Mouse (Mus musculus) ovary, postnatal 14 days (tissue): ENCODE results near the gene Cd300lg.

Experiments
- DNase-seq: peaks from one replicate; pipeline ENCODE4 v3.0.0; 2022; ENCODE audit warnings: low spot score

Cd300lg gene

GRCm38 (mm10) chr11:102025991-102026660, 15.2 kb upstream of the Cd300lg start:
- no peak for DNase-seq

- DNase-seq: peak; percentile 64
These were observed 14.5 kb upstream of the Cd300lg start for GRCm38 (mm10) chr11:102026694-102027360.

- DNase-seq: no peak
These were observed 13.8 kb upstream of the Cd300lg start for GRCm38 (mm10) chr11:102027361-102028017.

- DNase-seq: no peak
These were observed 13.1 kb upstream of the Cd300lg start, which contains the start of gene Mpp3 for GRCm38 (mm10) chr11:102028087-102028816. Gene Mpp3, minus strand, starts transcription at chr11:102028461.

GRCm38 (mm10) chr11:102029304-102029703, 12.0 kb upstream of the Cd300lg start:
- no peak for DNase-seq

- no peak for DNase-seq
These were observed 11.3 kb upstream of the Cd300lg start for GRCm38 (mm10) chr11:102029966-102030365.

GRCm38 (mm10) chr11:102031149-102031548, 10.2 kb upstream of the Cd300lg start:
- no peak for DNase-seq

- no peak for DNase-seq
These were observed 8.2 kb upstream of the Cd300lg start for GRCm38 (mm10) chr11:102033055-102033591.

- no peak for DNase-seq
These were observed 6.4 kb upstream of the Cd300lg start for GRCm38 (mm10) chr11:102034887-102035286.

GRCm38 (mm10) chr11:102035456-102035960, 5.8 kb upstream of the Cd300lg start:
- no peak for DNase-seq

GRCm38 (mm10) chr11:102036336-102036735, 5.0 kb upstream of the Cd300lg start:
- no peak for DNase-seq

- DNase-seq: no peak
These were observed 3.5 kb upstream of the Cd300lg start for GRCm38 (mm10) chr11:102037789-102038188.

GRCm38 (mm10) chr11:102039487-102040137, 1.7 kb upstream of the Cd300lg start:
- no peak for DNase-seq

GRCm38 (mm10) chr11:102040138-102040524, 1.2 kb upstream of the Cd300lg start:
- peak; percentile 89 for DNase-seq

GRCm38 (mm10) chr11:102040646-102041045, 663 bp upstream of the Cd300lg start:
- DNase-seq: no peak

GRCm38 (mm10) chr11:102042971-102043370, 1.7 kb downstream of the Cd300lg start:
- DNase-seq: no peak

GRCm38 (mm10) chr11:102043381-102043780, 2.1 kb downstream of the Cd300lg start:
- no peak for DNase-seq

GRCm38 (mm10) chr11:102044691-102045212, 3.4 kb downstream of the Cd300lg start:
- DNase-seq: no peak

GRCm38 (mm10) chr11:102046607-102047006, 5.3 kb downstream of the Cd300lg start:
- DNase-seq: no peak

GRCm38 (mm10) chr11:102049875-102050482, 8.7 kb downstream of the Cd300lg start:
- DNase-seq: no peak

GRCm38 (mm10) chr11:102051541-102051940, 10.2 kb downstream of the Cd300lg start:
- DNase-seq: no peak
